In the genomic region with DNA sequence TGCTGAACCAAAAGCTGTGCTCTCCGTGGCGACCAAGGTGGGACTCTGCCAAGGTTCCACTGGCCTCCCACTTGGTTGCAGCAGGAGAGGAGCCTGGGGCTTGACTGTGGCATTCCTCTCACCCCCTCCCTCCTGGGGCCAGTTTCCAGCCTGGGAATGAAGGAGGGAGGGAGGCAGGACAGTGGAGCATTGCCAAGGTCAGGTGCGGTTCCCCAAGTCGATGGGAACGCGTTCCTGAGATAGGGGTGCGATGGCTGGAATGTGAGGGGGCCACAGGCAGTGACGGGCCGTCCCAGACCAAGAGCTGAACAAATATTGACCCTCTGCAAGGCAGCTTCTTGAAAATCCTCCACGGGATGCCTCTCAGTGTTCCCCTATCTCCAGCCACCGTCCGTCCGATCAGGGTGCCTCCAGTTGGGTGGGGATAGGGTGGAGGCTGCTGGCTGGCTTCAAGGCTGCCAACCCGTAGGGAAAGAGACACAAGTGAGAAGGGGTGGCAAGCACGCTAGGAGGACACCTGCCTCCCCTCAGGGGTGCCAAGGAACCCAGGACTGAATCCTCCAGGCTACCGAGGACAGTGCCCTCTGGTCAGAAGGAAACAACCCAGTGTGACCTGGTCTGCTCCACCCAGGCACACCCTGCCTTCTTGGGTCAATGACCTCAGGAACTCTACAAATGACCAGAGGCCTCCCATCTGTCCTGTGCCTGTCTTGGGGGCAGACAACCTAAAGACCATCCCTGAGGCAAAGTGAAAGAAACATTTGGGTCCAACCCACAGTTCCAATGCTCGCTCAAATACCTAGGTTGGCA, we compare ENCODE assay signal across 12 mouse cellular contexts.
DNase-seq lines count a peak whose midpoint lies in the region; ATAC-seq and TF ChIP-seq lines count a peak whose summit lies in the region.
"Had no signal": no experiment of that assay in that cellular context is flagged by ENCODE, and none has a peak within 500 bp of the region (broad histone marks: within the 10 kb centered on the region; RNA-seq: fewer than 3 reads in every experiment).

No protein-coding gene starts in this region.

- WGBS in midbrain, embryonic 11.5 days, result 81% methylated on average over 17 of the region's 17 CpGs
- WGBS in midbrain, embryonic 13.5 days, result 83% methylated on average over 17 of the region's 17 CpGs
- WGBS in lung, embryonic 14.5 days, result 53% methylated on average over 17 of the region's 17 CpGs
- WGBS in forebrain, embryonic 14.5 days, result 86% methylated on average over 17 of the region's 17 CpGs

- no peaks in the 10 kb centered on the region for H3K9me3 ChIP-seq in midbrain, embryonic 11.5 days (ENCODE audit: control insufficient read depth, low read length)
- no peaks in the 10 kb centered on the region for H3K9me3 ChIP-seq in midbrain, embryonic 13.5 days
- no peaks in the 10 kb centered on the region for H3K9me3 ChIP-seq in lung, embryonic 14.5 days (ENCODE audit: low read depth, low read length)
- no peaks in the 10 kb centered on the region for H3K9me3 ChIP-seq in forebrain, embryonic 14.5 days (replicated peaks; ENCODE audit: control insufficient read depth, low read length)
- H3K9me3 ChIP-seq: embryonic facial prominence, embryonic 12.5 days; megakaryocyte, embryonic 14.5 days had no signal

- H3K4me3 ChIP-seq in midbrain, embryonic 11.5 days (ENCODE audit: low read depth, low read length), result no peak overlapping the region
- H3K4me3 ChIP-seq in midbrain, embryonic 13.5 days (replicated peaks), result no peak overlapping the region
- H3K4me3 ChIP-seq in lung, embryonic 14.5 days (ENCODE audit: low read depth, low read length), result no peak overlapping the region
- no peak overlapping the region for H3K4me3 ChIP-seq in forebrain, embryonic 14.5 days (ENCODE audit: low read depth, low read length)
- H3K4me3 ChIP-seq: embryonic facial prominence, embryonic 12.5 days had no signal

- no peaks in the 10 kb centered on the region for H3K27me3 ChIP-seq in midbrain, embryonic 11.5 days (ENCODE audit: control insufficient read depth, insufficient read depth, low read length)
- no peaks in the 10 kb centered on the region for H3K27me3 ChIP-seq in midbrain, embryonic 13.5 days
- H3K27me3 ChIP-seq in lung, embryonic 14.5 days (ENCODE audit: insufficient read depth, low read length), result no peaks in the 10 kb centered on the region
- no peaks in the 10 kb centered on the region for H3K27me3 ChIP-seq in forebrain, embryonic 14.5 days (replicated peaks; ENCODE audit: control insufficient read depth, insufficient read depth, low read length)
- H3K27me3 ChIP-seq: embryonic facial prominence, embryonic 12.5 days had no signal

- peak; percentile 19 for DNase-seq in adrenal gland, postnatal 14 days
- no peak for DNase-seq in adrenal gland, postnatal 10 days
- DNase-seq in midbrain, embryonic 11.5 days (ENCODE audit: low spot score, missing footprints), result peak; percentile 41
- peak; percentile 61 for DNase-seq in lung, embryonic 14.5 days
- no peak for DNase-seq in urinary bladder, postnatal 36 days (ENCODE audit: low spot score in 2 of 2)
- no peak for DNase-seq in forebrain, embryonic 14.5 days (ENCODE audit: low spot score)
- DNase-seq: cerebellum, adult 9-10 months; forebrain, postnatal 0 days had no signal

- no peak for TF ChIP-seq CTCF in lung, embryonic 14.5 days (IDR thresholded peaks at IDR 0.05; ENCODE audit: low read depth)

- H3K4me1 ChIP-seq in midbrain, embryonic 11.5 days (ENCODE audit: control insufficient read depth, insufficient read depth, low read length), result no peaks in the 10 kb centered on the region
- peaks cover 7% of the 10 kb centered on the region for H3K4me1 ChIP-seq in midbrain, embryonic 13.5 days (replicated peaks)
- H3K4me1 ChIP-seq in lung, embryonic 14.5 days (ENCODE audit: insufficient read depth), result peaks cover 12% of the 10 kb centered on the region; the same call in 1 of the 2 replicates
- no peaks in the 10 kb centered on the region for H3K4me1 ChIP-seq in forebrain, embryonic 14.5 days (ENCODE audit: control insufficient read depth, insufficient read depth, low read length)

- H3K27ac ChIP-seq in midbrain, embryonic 11.5 days (ENCODE audit: low read depth, low read length), result no peak overlapping the region
- no peak overlapping the region for H3K27ac ChIP-seq in midbrain, embryonic 13.5 days
- H3K27ac ChIP-seq in lung, embryonic 14.5 days (ENCODE audit: low read depth), result peak overlapping the region; percentile 48
- no peak overlapping the region for H3K27ac ChIP-seq in forebrain, embryonic 14.5 days (ENCODE audit: low read depth, low read length)
- H3K27ac ChIP-seq: embryonic facial prominence, embryonic 12.5 days had no signal

- H3K36me3 ChIP-seq in midbrain, embryonic 11.5 days (ENCODE audit: control insufficient read depth, insufficient read depth, low read length), result no peaks in the 10 kb centered on the region
- no peaks in the 10 kb centered on the region for H3K36me3 ChIP-seq in midbrain, embryonic 13.5 days
- H3K36me3 ChIP-seq in lung, embryonic 14.5 days (ENCODE audit: insufficient read depth), result no peaks in the 10 kb centered on the region
- H3K36me3 ChIP-seq in forebrain, embryonic 14.5 days (ENCODE audit: control insufficient read depth, insufficient read depth, low read length), result no peaks in the 10 kb centered on the region
- H3K36me3 ChIP-seq: embryonic facial prominence, embryonic 12.5 days had no signal

- no peak for ATAC-seq in midbrain, embryonic 11.5 days (ENCODE audit: low FRiP score)
- no peak for ATAC-seq in midbrain, embryonic 13.5 days
- ATAC-seq in lung, embryonic 14.5 days (ENCODE audit: insufficient read depth), result peak; percentile 39; the same call in 1 of the 2 replicates
- ATAC-seq in activated CD4-positive, CD25-positive, alpha-beta regulatory T cell, adult 4 months, result no peak
- no peak for ATAC-seq in forebrain, embryonic 14.5 days
- ATAC-seq: forebrain, postnatal 0 days had no signal

- no peak overlapping the region for H3K4me2 ChIP-seq in midbrain, embryonic 11.5 days
- no peak overlapping the region for H3K4me2 ChIP-seq in midbrain, embryonic 13.5 days (replicated peaks)
- peak overlapping the region; percentile 11; the same call in 1 of the 2 replicates for H3K4me2 ChIP-seq in lung, embryonic 14.5 days
- H3K4me2 ChIP-seq in forebrain, embryonic 14.5 days (ENCODE audit: low read length), result no peak overlapping the region
- H3K4me2 ChIP-seq: embryonic facial prominence, embryonic 12.5 days had no signal

- no peak overlapping the region for H3K9ac ChIP-seq in midbrain, embryonic 11.5 days (ENCODE audit: low read length)
- H3K9ac ChIP-seq in midbrain, embryonic 13.5 days (replicated peaks), result no peak overlapping the region
- no peak overlapping the region for H3K9ac ChIP-seq in lung, embryonic 14.5 days
- H3K9ac ChIP-seq in forebrain, embryonic 14.5 days (ENCODE audit: low read length), result no peak overlapping the region
- H3K9ac ChIP-seq: embryonic facial prominence, embryonic 12.5 days; forebrain, postnatal 0 days had no signal

Comparison
In these comparisons a context has a peak if more than half of its experiments do, and no peak if none do; other contexts are left out.
1. DNase-seq: peak in adrenal gland, postnatal 14 days (single experiment), midbrain, embryonic 11.5 days (single experiment) and lung, embryonic 14.5 days (single experiment); none in adrenal gland, postnatal 10 days (single experiment), urinary bladder, postnatal 36 days (0 of 2) and forebrain, embryonic 14.5 days (single experiment).